Mouse (Mus musculus) MEL (cell line): Measurements from ENCODE around the gene Shf.

Experiments used
- CTCF ChIP-seq, 3 experiments: IDR thresholded peaks in 2 of 3; conservative IDR thresholded peaks in 1 of 3; 2 replicates each; pipeline ENCODE4 v1.5.1; 2011 to 2012; ENCODE audit warnings: low read length in 3 of 3, low read depth in 2 of 3, mild to moderate bottlenecking in 2 of 3, improper control_type of control experiment in 1 of 3, inconsistent platforms in 1 of 3, mixed read lengths in 1 of 3, moderate library complexity in 1 of 3; ENCODE audit not compliant: control insufficient read depth in 1 of 3, insufficient read depth in 1 of 3, poor library complexity in 1 of 3, severe bottlenecking in 1 of 3
- EP300 ChIP-seq, 2 experiments: IDR thresholded peaks; 2 replicates each; pipeline ENCODE4 v1.6.1; 2011; ENCODE audit warnings: improper control_type of control experiment in 2 of 2, low read length in 2 of 2, low read depth in 1 of 2, mild to moderate bottlenecking in 1 of 2
- POLR2A ChIP-seq, 2 experiments: IDR thresholded peaks; 2 replicates each; pipeline ENCODE4 v1.6.1; 2011 to 2012; ENCODE audit warnings: low read length in 2 of 2, mild to moderate bottlenecking in 2 of 2, control low read depth in 1 of 2, improper control_type of control experiment in 1 of 2, low read depth in 1 of 2, moderate library complexity in 1 of 2; ENCODE audit not compliant: control insufficient read depth in 1 of 2, insufficient read depth in 1 of 2, poor library complexity in 1 of 2
- ZNF384 ChIP-seq: IDR thresholded peaks from 2 replicates; pipeline ENCODE4 v1.6.1; 2012; ENCODE audit warnings: low read depth, mild to moderate bottlenecking, inconsistent platforms, low read length, improper control_type of control experiment

- TF ChIP-seq ZNF384 (no peak), POLR2A (IDR thresholded peaks at IDR 0.05; ENCODE audit: control insufficient read depth in 1 of 2, insufficient read depth in 1 of 2, low read depth in 1 of 2, low read length in 2 of 2, poor library complexity in 1 of 2) (no peak), EP300 (IDR thresholded peaks at IDR 0.05; ENCODE audit: low read depth in 1 of 2, low read length in 2 of 2) (no peak), CTCF (IDR thresholded peaks at IDR 0.05 in 2 of 3, conservative IDR thresholded peaks at IDR 0.05 in 1 of 3; ENCODE audit: control insufficient read depth in 1 of 3, insufficient read depth in 1 of 3, low read depth in 2 of 3, low read length in 3 of 3, poor library complexity in 1 of 3, severe bottlenecking in 1 of 3) (no peak)
Observed at GRCm38 (mm10) chr2:122381329-122382103, 12.6 kb upstream of the Shf start.
